Mouse (Mus musculus) gastrocnemius, adult 8-10 months (tissue): ENCODE measurements around the gene Ttyh1. TPM values are rescaled to one million over a fixed set of nuclear protein-coding genes. Genes with fewer than 3 reads are reported as not detected.
"Not testable (repeated sequence)": the region's sequence is repeated elsewhere in the genome, so short reads cannot be mapped to it uniquely, and the experiment has no call there.

Source experiments
- DNase-seq, 2 experiments: peaks; one replicate each; pipeline ENCODE4 v3.0.0; 2022; ENCODE audit warnings: low spot score in 2 of 2
- total RNA-seq, 4 experiments: library from RNA; stranded (reverse); gene quantifications; 2 replicates each; pipeline ENCODE4 v1.2.4; 2022

Gene Ttyh1
- total RNA-seq, 4 experiments from 2014 or later, result 0.18 to 1.3 (median 0.75) TPM

DNA sequence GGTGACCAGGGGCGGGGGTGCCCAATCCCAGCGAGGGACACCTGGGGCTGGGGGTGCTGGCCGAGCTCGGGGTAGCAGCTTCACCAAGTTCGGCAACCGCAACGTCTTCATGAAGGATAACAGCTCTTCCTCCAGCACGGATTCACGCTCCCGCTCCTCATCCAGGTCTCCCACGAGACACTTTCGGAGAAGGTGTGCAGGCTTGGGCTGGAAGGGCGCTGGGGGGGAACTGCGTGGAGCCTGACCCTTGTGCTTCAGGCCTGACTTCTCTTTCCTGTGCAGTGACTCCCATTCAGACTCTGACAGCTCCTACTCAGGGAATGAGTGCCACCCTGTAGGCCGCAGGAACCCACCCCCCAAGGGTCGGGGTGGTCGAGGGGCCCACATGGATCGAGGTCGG lies 24.3 kb downstream of the Ttyh1 start:
- DNase-seq, result no peak

DNA sequence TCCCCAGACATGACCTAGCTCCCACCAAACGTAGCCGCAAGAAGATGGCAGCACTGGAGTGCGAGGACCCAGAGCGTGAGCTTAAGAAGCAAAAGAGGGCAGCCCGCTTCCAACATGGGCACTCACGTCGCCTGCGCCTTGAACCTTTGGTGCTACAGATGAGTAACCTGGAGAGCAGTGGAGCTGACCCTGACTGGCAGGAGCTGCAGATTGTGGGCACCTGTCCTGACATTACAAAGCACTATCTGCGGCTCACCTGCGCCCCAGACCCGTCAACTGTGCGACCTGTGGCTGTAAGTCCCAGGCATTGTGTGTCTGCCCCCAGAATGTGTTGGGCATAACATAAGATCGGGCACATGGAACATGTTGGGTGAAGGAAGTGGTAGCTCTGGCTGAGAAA lies 24.8 kb downstream of the Ttyh1 start:
- no peak for DNase-seq

DNA sequence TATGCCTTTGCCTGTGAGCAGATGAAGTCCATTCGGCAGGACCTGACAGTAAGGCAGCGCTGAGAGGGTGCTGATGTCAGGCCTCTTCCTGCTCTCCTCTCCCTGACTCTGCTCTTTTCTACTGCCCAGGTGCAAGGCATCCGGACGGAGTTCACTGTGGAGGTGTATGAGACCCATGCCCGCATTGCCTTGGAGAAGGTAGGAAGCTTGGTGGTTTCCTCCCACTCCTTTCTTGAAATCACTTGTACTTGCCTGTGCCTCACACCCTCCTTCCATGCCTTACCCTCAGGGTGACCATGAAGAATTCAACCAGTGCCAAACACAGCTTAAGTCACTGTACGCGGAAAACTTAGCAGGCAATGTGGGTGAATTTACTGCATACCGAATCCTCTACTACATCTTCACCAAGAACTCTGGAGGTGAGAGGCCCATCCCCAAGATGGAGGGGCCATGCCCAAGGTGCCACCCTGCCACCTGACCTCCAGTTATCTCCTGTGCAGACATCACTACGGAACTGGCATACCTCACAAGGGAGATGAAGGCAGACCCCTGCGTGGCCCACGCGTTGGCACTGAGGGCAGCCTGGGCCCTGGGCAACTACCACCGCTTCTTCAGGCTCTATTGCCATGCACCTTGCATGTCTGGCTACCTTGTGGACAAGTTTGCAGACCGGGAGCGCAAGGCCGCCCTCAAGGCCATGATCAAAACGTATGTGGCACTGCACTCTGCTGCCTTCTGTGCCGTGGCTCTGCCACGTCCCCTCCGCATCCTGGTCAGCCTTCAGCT lies 25.8 kb downstream of the Ttyh1 start:
- no peak for DNase-seq

DNA sequence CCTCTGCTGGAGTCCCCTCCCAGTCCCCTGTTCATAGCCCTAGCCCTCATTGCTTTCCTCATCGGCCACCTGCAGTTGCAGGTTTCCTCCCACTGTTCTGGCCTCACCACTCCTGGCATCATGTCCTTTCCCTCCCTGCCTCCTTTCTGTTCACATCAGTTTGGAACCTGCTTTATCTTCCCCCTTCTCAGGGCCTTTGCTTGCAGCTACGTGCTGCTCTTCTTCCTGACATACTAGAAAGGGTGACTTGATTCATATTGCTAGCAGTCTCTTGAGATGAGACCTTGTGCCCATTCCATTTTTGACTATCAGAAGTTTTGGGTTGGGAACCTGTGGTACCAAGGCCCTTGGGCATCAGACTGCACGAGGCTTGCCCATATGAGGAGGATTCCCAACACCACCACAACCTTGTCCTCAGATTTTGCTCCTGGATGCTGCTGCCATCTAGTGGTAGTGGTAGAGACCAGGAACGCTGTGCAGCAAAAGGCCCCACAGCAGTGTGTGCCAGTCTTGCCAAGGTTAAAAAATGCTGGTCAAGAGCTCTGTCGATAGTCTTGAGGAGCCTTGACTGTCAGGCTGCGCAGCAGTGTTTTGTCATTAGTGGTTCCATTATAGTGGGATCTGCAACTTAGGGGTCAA lies 26.5 kb downstream of the Ttyh1 start:
- no peak for DNase-seq

DNA sequence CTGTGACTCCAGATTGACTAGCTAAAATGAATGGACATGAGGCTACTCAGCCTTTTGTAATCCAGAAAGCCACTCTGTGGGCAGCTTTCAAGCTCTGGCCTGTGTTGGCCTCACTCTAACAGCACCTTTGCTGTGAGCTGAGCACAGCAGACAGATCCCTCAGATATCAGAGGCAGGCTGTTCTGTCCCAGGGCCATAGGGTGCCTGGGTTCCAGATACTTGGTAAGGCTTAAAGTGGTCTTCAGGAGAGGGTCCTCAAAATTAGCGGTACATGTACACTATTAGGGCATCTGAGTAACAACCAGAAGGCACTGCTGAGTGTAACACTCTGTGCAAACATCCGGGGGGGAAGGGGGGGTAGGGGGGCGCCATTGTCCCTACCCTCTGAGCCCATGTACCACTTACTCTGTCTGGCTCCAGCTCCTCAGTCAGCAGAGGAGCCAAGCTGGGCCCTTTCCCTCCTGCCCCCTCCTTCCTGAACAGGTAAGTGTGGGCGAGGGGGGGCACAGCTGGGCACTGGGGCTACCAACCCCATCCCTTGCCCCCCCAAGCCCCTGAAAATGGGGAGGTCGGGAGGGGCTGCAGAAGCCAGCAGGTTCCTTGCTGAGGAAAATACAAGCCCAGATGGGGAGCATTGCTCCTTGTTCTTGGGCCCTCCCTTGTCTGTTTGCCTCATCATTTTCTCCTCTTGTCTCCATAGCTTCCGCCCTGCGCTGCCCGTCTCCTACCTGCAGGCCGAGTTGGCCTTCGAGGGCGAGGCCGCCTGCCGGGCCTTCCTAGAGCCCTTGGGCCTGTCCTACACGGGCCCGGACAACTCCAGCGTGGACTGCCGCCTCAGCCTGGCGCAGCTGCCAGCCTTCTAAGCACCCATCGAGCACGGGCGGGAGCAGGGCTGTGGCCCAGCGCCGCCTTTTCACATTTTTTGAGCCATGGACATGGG lies 27.3 kb downstream of the Ttyh1 start:
- no peak for DNase-seq

DNA sequence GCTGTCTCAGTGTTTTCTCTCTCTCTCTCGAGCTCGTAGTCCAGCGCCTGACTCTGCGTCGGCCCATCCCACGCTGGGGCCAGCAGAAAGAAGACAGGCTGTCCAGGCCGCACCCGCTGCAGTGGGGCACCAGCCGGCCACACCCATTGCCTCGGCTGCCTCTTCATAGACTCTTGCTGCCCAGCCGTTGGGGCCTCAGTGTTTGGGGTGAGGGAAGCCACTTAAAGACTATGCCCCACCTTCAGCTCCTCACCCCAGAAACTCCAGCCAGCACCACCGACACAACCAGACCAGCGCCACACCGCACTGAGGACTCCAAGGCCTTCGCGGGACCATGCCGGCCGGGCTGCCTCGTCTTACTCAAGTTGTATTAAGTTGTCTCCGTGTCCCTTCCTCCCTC lies 28.2 kb downstream of the Ttyh1 start:
- DNase-seq, result no peak

DNA sequence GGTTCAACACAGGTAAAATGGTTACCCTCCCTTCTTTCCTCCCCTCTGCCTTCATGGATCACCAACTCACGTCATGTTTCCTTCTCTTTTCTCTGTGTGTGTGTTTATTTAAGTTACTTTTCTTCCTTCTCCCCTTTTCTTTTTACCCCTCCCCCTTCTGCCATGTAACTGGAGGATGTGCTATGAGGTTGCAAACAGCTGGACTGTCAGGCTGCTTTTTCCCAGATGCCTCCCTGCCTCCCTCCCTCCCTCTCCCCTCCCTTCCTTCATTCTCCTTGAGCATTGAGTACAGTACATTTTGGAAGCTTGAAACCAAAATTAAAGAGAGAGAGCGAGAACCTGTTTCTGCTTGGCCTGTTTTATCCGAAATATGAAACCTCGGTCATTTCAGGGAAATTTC lies 28.6 kb downstream of the Ttyh1 start:
- DNase-seq, result no peak

DNA sequence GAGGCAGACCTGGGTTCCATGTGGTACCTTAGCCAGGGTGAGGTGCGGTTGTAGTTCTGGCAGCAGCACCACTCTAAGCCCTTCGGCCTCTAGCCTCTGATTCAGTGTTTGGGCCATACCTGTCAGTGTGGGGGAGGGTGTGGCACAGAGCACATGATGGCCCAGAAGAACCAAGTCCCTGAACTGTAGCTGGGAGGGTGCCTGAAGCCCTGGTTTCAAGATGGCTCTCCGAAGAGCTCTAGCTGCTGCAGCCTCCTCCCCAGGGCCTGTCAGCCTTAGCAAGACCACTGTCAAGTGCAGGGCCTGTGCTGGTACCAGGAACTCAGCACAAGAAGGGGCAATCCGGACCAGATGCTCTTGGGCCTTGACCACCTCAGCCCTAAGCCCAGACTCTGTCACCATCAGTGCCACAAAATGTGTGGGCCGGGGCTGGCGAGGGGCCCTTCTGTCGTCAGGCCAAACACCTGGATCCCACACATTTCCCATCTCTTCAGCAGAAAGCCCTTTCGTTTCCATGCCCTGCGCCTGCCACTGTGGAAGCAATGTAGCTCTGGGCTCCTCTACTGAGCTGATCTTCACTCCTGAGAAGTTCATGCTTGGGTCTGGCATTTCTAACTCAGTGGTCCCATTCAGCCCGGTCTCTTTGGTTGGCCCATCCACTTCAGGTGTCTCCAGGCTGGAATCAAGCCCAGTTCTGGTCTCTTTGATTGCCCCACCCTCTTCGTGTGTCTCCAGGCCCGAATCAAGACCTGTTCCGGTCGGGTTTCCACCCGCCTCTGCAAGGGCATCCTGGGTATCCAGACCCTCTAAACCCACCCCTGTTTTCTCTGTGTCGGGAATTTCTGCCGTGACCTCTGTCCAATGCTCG lies 29.4 kb downstream of the Ttyh1 start:
- no peak for DNase-seq

DNA sequence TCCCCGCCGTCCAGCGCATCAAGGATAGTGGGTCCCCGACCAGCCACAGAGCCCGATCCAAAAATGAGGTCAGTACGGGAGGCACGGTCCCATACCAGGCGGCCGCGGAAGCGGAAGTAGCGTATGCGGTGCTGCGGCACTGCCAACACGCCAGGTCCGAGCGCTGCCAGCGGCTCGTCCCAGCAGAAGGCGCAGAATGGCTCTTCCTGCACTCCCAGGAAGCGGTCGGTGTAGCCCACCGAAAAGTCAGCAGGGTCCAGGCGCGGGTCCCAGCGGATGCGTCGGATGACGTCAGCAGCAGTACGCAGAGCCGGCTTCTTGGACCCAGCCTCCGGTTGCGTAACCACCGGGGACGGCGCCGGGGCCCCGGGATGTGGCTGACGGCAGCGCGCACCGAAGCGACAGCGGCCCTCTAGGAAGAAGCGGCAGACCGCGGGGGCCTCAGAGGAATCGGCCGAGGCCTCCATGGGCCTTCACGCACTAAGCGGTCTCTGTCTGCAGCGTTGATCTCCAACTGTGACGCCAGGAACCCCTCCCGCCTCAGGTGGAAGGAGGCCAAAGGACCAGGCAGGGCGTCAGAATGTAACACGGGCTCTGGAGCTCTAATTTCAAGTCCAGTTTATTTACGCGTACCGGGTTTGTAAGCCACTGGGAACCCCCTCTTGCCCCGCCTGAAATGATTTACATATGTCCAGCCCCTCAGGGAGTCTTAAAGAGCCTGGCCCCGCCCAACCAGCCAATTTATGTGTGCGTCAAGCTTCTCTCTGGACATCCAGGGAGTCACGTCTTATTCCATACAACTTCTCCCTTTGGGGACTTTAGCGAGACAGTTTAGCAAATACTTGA lies 30.2 kb downstream of the Ttyh1 start:
- DNase-seq, result peak; percentile 77 to 78

DNA sequence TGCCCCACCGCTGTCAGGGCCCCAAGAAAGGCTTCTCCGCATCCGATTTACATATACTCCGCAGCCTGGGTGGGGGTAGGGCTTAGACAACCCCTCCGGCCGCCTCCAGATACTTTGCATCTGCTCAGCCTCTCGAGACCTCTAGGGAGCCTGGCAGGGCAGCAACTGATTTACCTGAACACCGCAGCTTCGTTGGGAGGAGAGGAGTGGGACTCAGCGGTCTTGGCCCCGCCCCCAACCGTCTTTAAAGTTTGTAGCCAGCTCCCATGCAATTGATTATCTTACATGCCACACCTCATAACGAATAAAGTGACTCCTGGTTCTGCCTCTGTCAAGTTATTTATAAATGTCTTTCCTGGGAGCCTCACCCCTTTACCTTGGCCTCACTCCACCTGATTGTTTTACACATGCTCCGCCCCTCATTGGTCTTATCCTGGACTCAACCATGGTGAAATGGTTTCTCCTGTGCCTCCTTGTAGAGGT lies 30.9 kb downstream of the Ttyh1 start, which contains the start of gene Leng9:
Leng9 (minus strand) TSS at position 316 of the 483 bp plus-strand sequence.
- peak in 1 of 2 experiments; percentile 31 for DNase-seq

DNA sequence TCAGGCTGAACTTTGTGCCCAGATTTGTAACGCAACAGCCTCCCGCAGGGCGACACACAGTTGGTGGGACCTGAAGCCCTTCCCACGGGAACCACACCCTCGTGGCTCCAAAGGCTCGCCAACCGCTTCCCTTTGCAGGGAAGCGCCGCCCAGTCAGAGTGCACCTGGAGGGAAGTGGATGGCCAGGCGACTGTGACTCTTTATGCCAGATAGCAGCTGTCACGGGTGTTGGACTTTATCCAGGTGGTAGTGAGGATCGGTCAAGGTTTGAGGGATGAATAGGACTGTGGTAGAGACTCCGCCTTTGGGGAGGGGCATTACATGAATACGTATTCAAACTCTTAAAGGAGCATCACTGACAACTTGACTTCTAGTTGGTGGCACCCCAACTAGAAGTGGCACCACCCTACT lies 31.6 kb downstream of the Ttyh1 start:
- no peak for DNase-seq

DNA sequence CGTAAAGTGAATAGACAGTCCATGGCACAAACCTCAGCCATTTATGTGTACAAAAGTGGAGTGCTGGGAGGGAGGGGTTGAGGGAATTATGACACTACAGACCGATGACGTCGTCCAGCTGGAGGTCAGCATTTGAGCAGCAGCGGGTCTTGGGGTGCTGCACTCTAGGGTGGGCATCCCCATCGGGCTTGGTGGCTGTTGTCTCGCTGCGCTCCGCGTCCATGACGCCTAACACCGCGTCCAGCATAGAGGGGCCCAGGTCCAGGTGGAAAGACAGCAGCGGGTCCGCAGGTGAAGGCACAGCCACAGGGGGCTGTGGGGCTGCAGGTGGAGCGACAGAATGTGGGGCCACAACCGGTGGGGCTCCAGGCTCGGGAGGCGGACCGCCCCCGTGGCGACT lies 32.0 kb downstream of the Ttyh1 start:
- DNase-seq, result no peak

DNA sequence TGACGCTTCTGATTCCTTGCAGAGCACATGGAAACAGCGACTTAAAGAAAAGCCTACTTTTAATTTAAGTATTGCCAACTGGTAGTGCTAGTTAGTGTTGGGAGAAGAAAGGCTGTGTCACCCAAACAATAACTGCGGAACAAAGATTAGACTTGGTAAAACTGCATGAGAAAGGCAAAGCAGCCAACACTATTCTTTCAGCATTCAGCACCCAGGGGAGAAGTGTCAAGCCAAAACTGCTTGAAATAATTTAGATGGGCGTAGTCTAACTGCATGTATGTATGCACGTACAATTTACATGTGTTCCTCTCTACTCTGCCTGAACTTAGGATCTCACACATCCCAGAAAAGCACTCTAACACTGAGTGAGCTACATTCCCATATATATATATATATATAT lies 35.1 kb downstream of the Ttyh1 start:
- DNase-seq, result no peak

DNA sequence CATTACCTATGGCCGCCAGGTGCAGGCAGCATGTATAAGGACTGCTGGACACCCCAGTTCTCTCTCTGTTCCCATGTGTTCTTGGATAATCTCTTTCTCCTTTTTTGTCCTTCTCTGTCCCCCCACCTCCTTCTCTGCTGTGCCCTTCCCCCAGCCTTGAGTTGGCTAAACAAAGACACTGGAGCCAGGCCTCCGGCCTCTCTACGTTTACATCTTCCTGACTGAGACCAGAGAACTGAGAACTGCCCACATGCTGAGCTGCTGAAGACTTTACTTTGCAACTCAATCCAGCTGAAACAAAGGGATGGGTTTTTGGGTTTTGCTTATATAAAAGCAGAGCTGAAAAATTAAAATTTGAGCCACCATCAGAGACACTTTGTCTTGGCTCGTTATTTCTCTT lies 35.8 kb downstream of the Ttyh1 start:
- no peak for DNase-seq

DNA sequence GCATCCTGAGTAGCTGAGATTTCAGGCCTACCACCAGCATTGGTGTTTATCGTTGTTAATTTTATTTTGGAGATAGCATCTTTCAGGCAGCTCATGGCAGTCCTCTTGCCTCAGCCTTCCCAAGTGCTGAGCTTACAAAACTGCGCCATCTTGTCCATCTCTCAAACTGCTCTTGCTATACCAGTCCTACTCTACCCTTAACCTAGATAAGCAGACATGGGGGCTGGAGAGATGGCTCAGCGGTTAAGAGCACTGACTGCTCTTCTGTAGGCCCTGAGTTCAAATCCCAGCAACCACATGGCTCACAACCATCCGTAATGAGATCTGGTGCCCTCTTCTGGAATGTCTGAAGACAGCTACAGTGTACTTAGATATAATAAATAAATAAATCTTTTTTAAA lies 42.4 kb downstream of the Ttyh1 start:
- not testable (repeated sequence) for DNase-seq

DNA sequence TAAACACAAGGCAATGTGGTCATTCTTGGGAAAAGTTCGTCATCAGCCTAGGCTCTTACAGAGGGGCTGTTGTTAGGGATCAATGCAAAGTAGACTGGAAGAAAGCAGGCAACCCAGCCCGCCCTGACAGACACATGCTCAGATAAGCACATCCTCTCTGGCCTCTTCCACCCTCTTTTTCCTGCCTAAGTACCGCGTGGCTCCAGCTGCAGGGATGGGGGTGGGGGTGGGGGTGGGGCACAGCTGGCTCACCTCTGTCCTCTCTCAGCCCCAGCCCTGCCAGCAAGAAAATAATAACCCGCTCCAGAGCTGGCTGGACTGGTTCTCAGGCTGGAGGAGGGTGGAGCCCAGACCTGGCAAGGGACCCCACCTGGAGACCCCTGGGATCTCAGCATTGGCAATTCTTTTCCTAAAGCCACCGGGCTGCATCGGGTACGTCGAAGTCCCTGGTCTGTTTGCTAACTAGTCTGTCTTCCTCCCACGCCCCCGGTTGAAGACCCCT lies 44.4 kb downstream of the Ttyh1 start:
- DNase-seq, result no peak

DNA sequence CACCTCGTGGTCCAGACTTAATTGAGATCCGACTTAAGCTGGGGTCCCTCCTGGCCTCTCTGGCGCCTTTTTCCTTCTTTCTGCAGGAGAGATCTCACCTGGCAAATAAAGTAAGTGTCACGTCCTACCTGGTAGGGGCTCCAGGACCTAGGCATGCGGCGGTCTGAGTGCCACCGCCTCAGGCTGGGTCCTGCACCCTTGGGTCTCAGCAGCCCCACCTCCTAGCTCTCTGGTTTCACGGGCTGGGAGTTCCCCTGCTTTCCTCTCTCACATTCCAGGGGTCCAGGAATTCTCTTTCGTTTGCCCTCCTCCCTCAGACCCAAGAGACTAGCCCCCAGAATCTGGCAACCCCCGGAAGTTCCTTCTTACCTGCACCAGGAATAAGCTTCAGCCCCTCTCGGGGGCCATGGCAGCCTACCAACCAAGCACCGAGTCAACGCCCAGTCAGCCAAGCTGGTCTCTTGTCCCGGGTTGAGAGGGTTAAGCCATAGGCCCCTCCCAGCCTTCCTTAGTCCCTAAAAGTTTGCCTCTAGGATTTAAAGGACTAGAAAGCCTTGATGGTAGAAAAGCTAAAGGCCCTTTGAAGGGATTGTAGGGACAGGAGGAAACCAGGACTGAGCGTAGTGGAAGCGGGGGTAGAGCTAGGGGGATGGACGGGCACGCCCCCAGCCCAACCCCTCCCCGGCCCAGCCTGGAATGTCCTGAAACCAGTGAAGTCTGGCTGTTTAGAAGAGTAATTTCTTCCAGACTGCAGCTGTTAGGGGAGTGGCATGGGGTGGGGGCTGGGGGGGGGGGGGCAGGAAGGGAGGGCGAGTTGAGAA lies 45.1 kb downstream of the Ttyh1 start, which contains the start of gene Cdc42ep5:
Cdc42ep5 (minus strand) TSS at position 771 of the 821 bp plus-strand sequence.
- DNase-seq, result peak; percentile 42 to 43

DNA sequence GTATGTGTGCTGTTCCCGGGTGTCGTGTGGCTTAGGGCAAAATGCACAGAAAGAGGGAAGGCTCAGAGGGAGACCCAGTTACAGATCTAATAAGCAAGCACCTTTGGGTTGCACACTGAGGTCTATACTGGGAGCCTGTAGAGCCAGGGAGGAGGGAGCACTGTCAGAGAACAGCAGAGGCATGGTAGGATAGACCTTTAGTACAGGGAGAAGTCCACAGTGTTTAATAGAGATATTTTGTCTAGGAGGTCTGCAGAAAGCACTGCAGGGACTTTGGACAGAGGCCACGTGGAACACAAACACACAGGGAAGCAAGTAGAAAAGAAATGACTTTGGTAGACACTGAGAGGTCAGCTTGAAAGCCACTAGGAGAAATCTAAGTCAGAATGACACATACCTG lies 46.1 kb downstream of the Ttyh1 start:
- DNase-seq, result no peak

DNA sequence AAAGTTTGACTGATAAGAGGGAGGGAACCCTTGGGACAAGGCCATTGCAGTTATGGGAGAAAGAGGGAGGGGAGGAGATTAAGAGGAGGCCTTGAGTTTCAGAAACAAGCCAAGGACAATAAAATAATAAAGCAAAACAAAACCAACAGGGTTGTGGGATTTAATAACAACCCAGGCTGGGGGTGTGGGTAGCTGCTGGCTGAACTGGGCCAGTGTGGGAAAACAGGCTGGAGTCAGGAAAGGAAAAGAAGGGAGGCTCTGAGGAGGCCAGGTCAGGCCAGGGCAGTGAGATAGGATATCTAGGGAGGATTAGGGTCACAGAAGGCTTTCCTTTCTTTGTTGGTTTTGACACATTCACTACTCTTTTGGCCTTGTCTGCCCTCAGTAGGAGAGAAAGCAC lies 47.9 kb downstream of the Ttyh1 start:
- no peak for DNase-seq
